Mouse (Mus musculus) neural tube, embryonic 10.5 days (tissue): ENCODE measurements at regions not wholly inside any gene's neighbourhood (a gene's known extent, or its start where the extent isn't known, plus 50 kb on each side); places are given as distances from the start of the nearest gene placed in this dataset.

ENCODE experiments used
- DNase-seq: peaks from one replicate; pipeline ENCODE4 v3.0.0-alpha.2; 2017; ENCODE audit warnings: low spot score; ENCODE audit errors: extremely low spot score

- no peak for DNase-seq
These were observed 589.4 kb downstream of the Tox3 start for GRCm38 (mm10) chr8:89758695-89759094.

GRCm38 (mm10) chr8:89755951-89756350 lies 592.2 kb downstream of the Tox3 start:
- DNase-seq: no peak

- DNase-seq: no peak
These were observed 596.9 kb downstream of the Tox3 start for GRCm38 (mm10) chr8:89751201-89751600.

DNA sequence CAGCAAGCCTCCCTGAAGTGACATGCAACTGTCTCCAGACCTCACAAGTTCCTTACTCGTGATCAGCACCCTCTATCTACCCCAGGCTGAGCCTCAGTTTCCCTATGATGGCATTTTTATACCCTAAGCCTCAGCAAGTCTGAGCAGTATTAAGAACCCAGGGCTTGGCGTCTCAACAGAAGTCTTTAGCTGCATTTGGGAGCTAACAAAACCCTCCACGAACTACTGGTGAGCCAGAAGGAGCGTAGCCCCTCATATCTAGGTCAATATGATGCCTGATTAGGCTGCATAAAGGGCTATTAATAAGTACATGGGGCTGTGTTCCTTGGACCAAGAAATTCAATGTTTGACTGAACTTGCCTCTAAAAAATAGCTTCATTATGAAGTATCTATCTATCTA lies 600.4 kb downstream of the Tox3 start:
- DNase-seq: no peak

DNA sequence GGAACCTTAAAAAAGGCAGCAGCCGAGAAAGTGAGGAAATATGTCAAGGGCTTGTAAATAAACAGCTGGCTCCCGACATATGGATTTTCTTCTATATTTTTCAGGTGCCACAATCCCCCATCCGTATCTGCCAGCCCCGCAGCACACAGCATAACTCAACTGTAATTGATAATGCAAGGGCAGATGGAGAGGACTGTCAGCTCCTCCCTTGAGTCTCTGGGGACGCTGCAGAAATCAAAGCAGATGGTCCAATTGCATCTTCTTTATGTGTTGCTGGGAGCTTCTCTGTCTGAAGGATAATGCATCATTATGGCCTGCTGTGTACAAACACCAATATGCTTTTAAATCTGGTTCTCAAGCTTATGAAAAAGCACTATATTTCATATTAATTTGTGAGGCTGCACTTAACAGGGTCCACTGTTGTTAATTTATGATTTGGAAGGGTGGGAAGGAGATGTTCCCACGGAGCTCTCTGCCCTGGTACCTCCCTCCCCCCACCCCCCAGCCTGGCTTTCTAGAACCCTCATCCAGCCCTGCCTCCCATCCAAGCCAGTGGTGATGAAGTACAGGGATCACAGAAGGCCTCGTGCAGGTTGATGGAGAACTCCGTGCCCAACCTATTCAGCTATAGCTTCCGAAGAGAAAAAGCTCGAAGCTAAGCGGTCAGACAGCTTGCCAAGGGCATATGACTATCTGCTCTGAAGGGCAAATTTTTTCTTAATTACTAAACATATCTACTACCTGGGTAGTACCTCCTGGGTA lies 603.7 kb downstream of the Tox3 start:
- DNase-seq: no peak

GRCm38 (mm10) chr8:89738657-89739056 lies 609.5 kb downstream of the Tox3 start:
- no peak for DNase-seq

GRCm38 (mm10) chr8:89737636-89738035 lies 610.5 kb downstream of the Tox3 start:
- DNase-seq: no peak

DNA sequence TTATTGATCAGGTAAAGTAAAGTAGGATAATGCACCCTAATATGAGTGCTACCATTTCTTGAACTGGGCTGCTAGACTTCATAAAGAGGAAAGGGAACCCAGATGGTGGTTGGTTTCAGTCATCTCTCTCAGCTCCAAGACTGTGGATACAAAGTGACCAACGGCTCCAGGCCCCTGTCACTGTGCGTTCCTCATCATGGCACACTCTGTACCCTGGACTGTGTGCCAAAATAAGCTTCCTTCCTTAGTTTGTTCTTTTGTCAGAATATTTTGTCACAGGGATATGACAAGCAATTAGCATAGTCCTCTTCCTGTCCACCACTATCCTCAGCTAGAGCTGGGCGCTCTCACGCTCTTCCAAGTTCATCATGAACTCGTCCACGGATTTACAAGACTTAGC lies 620.9 kb downstream of the Tox3 start:
- DNase-seq: no peak

DNA sequence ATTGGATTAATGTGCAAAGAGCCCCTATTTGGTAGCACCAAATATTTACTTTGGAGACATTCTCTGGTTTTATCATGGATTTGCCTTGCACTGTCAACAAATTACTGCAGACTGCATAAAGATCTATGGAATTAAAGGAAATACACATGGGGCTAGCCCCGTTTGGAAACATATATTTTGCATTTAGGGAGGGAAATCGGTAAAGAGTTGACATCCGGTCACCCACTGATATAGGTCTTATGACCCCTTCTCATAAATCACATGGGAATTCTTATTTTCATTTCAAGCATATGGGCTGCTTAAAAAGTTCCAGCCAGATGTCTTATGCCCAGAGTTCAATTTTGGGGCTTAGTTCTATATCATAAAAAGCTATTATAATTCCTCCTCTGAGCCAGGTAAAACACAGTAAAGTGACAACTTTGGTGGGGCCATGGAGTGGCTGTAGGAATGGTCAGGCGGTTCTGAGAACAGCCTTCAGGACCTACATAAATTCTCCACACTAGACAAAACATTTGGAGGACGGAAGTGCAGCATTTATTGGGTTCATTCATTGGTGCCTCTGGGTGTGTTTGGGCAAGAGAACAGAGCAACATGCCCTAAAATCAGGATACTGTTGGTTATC lies 626.3 kb downstream of the Tox3 start:
- DNase-seq: no peak

- DNase-seq: no peak
These were observed 634.3 kb downstream of the Tox3 start for GRCm38 (mm10) chr8:89713880-89714279.

- DNase-seq: no peak
These were observed 640.7 kb downstream of the Tox3 start for GRCm38 (mm10) chr8:89707341-89707928.

DNA sequence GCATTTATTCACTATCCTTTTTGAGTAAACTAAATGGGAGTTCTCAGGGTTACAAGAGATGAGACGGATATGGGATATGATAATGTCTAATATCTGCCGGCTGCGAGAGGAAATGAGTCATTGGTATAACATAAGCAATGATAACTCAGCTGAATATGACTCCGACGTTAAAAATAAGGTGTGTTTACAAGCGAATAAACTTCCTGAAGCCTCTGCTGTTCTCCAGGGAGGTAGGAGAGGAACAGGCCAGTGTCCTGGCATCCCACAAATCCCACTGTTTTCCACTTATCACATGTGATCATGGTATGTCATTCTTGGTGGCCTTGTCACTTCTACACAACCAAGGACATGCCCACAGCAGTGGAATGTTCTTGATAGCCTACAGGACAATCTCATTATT lies 641.7 kb upstream of the Sall1 start:
- DNase-seq: no peak

GRCm38 (mm10) chr8:89680937-89681336 lies 637.0 kb upstream of the Sall1 start:
- no peak for DNase-seq

- no peak for DNase-seq
These were observed 636.4 kb upstream of the Sall1 start for GRCm38 (mm10) chr8:89680341-89680740.

GRCm38 (mm10) chr8:89679551-89679950 lies 635.6 kb upstream of the Sall1 start:
- no peak for DNase-seq

DNA sequence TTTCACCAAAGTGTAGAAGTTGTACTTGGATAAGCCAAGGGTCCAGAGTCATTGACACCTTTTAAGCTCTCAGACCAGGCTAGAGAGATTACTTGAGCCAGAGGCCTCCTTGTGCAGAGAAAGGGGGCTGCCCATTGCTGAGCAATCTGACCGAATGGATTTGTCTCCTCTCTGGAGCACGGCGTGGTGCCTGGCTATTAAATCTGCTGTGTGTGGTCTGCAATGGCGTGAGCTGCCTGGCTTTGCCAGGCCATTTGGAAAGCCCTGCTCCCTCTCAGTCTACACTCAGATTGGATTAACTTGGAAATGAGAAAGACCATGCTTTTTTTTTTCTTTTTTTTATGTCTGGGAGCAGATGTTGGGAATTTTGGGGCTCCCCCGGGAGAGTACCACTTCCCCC lies 633.3 kb upstream of the Sall1 start:
- DNase-seq: no peak

GRCm38 (mm10) chr8:89673911-89674310 lies 629.9 kb upstream of the Sall1 start:
- DNase-seq: no peak

DNA sequence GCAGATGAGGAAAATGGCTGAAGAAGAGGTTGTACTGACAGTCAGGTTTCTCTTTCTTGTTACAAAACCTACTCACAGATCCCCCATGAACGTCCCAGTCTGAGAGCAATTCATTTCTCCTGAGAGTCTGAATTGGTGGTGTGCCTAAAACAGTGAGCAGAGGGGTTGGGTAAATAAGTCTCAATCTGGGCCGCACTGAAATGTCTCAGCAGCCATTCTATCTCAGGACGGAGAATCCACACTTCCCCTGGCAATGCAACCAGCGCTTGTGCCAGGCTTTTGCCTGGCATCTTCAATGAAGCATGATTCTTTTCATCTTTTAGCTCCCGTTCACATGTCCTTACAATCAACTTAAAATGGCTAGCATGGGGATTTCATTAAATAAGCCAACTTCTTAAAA lies 628.7 kb upstream of the Sall1 start:
- no peak for DNase-seq

GRCm38 (mm10) chr8:89664911-89665689 lies 621.1 kb upstream of the Sall1 start:
- no peak for DNase-seq

DNA sequence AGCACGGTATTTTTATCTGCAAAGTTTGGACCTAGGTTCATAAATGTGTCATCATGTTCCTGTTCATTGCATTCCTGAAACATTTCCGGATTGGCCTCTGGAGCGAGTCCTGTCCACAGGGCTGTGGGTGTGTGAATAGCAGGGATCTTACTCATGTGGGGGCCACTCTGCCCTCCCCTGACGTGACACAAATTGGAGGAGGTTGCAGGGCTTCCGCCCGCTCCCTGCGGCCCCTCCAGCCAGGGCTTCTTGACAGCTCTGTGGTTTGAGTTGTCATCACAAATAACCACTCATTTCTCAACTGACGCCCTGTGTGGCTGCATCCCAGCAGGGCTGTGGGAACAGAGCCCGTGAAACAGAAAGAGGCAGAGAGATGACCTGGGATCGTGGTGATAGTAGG lies 619.9 kb upstream of the Sall1 start:
- DNase-seq: no peak

- DNase-seq: peak; percentile 20
These were observed 615.3 kb upstream of the Sall1 start for GRCm38 (mm10) chr8:89658998-89659944.
